Mouse (Mus musculus): Measurements from ENCODE around the gene Esd. TPM values are rescaled to one million over a fixed set of nuclear protein-coding genes. Genes with fewer than 3 reads are reported as not detected.

The Esd gene
- polyA plus RNA-seq, 1 experiment, result 320 TPM

GRCm38 (mm10) chr14:74767892-74768291, 35.8 kb downstream of the Esd start:
- H3K27me3 ChIP-seq (ENCODE audit: control insufficient read depth, insufficient read depth, insufficient read length), result no peaks in the 10 kb centered on the region
- no peak overlapping the region for H3K4me2 ChIP-seq (ENCODE audit: low read depth)
- TF ChIP-seq MYOG (IDR thresholded peaks at IDR 0.05; ENCODE audit: control insufficient read depth in 1 of 3, insufficient read depth in 1 of 3, insufficient read length in 2 of 3, low read depth in 2 of 3) (no peak), REST (IDR thresholded peaks at IDR 0.05; ENCODE audit: insufficient read depth, insufficient read length) (no peak), USF1 (IDR thresholded peaks at IDR 0.05; ENCODE audit: low read depth) (no peak), MYOD1 (IDR thresholded peaks at IDR 0.05; ENCODE audit: control insufficient read depth in 1 of 3, insufficient read length in 2 of 3, low read depth in 2 of 3) (no peak), CEBPB (IDR thresholded peaks at IDR 0.05; ENCODE audit: insufficient read depth, poor library complexity, severe bottlenecking) (no peak), TCF12 (IDR thresholded peaks at IDR 0.05; ENCODE audit: insufficient read depth, poor library complexity, severe bottlenecking) (no peak)
- H3K79me2 ChIP-seq (ENCODE audit: control insufficient read depth, insufficient read depth), result no peaks in the 10 kb centered on the region
- no peak overlapping the region for H3ac ChIP-seq (ENCODE audit: control insufficient read depth, insufficient read length)
- H3K4me3 ChIP-seq, result no peak overlapping the region
- peaks cover 19% of the 10 kb centered on the region for H3K36me3 ChIP-seq (ENCODE audit: control insufficient read depth, insufficient read depth)

GRCm38 (mm10) chr14:74774046-74774619, 42.0 kb downstream of the Esd start:
- Histone ChIP-seq H3K4me2 (ENCODE audit: low read depth) (no peak overlapping the region), H3K36me3 (ENCODE audit: control insufficient read depth, insufficient read depth) (peaks cover 14% of the 10 kb centered on the region), H3K4me3 (no peak overlapping the region), H3K79me2 (ENCODE audit: control insufficient read depth, insufficient read depth) (no peaks in the 10 kb centered on the region), H3ac (ENCODE audit: control insufficient read depth, insufficient read length) (no peak overlapping the region), H3K27me3 (ENCODE audit: control insufficient read depth, insufficient read depth, insufficient read length) (no peaks in the 10 kb centered on the region)
- no peak for TF ChIP-seq MYOG (IDR thresholded peaks at IDR 0.05; ENCODE audit: control insufficient read depth in 1 of 3, insufficient read depth in 1 of 3, insufficient read length in 2 of 3, low read depth in 2 of 3)
- TF ChIP-seq MYOD1 (IDR thresholded peaks at IDR 0.05; ENCODE audit: control insufficient read depth in 1 of 3, insufficient read length in 2 of 3, low read depth in 2 of 3), result no peak
- no peak for TF ChIP-seq E2F4 (IDR thresholded peaks at IDR 0.05; ENCODE audit: insufficient read depth)
- no peak for TF ChIP-seq TCF12 (IDR thresholded peaks at IDR 0.05; ENCODE audit: insufficient read depth, poor library complexity, severe bottlenecking)
- TF ChIP-seq REST (IDR thresholded peaks at IDR 0.05; ENCODE audit: insufficient read depth, insufficient read length), result no peak
- no peak for TF ChIP-seq POLR2A (IDR thresholded peaks at IDR 0.05; ENCODE audit: insufficient read length, low read depth)
- no peak for TF ChIP-seq POLR2AphosphoS2 (IDR thresholded peaks at IDR 0.05; ENCODE audit: insufficient read length, low read depth)
- no peak for TF ChIP-seq USF1 (IDR thresholded peaks at IDR 0.05; ENCODE audit: low read depth)

- no peak overlapping the region for H3K4me3 ChIP-seq
- H3K27me3 ChIP-seq (ENCODE audit: control insufficient read depth, insufficient read depth, insufficient read length), result no peaks in the 10 kb centered on the region
- H3K4me2 ChIP-seq (ENCODE audit: low read depth), result no peak overlapping the region
- H3K36me3 ChIP-seq (ENCODE audit: control insufficient read depth, insufficient read depth), result peaks cover 14% of the 10 kb centered on the region
- H3ac ChIP-seq (ENCODE audit: control insufficient read depth, insufficient read length), result no peak overlapping the region
- no peak for TF ChIP-seq MYOD1 (IDR thresholded peaks at IDR 0.05; ENCODE audit: control insufficient read depth in 1 of 3, insufficient read length in 2 of 3, low read depth in 2 of 3)
- no peak for TF ChIP-seq POLR2A (IDR thresholded peaks at IDR 0.05; ENCODE audit: insufficient read length, low read depth)
- TF ChIP-seq USF1 (IDR thresholded peaks at IDR 0.05; ENCODE audit: low read depth), result no peak
- no peak for TF ChIP-seq TCF3 (IDR thresholded peaks at IDR 0.05; ENCODE audit: insufficient read length, low read depth)
- TF ChIP-seq MYOG (IDR thresholded peaks at IDR 0.05; ENCODE audit: control insufficient read depth in 1 of 3, insufficient read depth in 1 of 3, insufficient read length in 2 of 3, low read depth in 2 of 3), result no peak
- no peak for TF ChIP-seq TCF12 (IDR thresholded peaks at IDR 0.05; ENCODE audit: insufficient read depth, poor library complexity, severe bottlenecking)
- TF ChIP-seq MAX (IDR thresholded peaks at IDR 0.05; ENCODE audit: low read depth), result no peak
- no peak for TF ChIP-seq POLR2AphosphoS2 (IDR thresholded peaks at IDR 0.05; ENCODE audit: insufficient read length, low read depth)
- no peak for TF ChIP-seq SRF (IDR thresholded peaks at IDR 0.05; ENCODE audit: control insufficient read depth, insufficient read length, low read depth)
- no peak for TF ChIP-seq REST (IDR thresholded peaks at IDR 0.05; ENCODE audit: insufficient read depth, insufficient read length)
- no peak for TF ChIP-seq CEBPB (IDR thresholded peaks at IDR 0.05; ENCODE audit: insufficient read depth, poor library complexity, severe bottlenecking)
- TF ChIP-seq E2F4 (IDR thresholded peaks at IDR 0.05; ENCODE audit: insufficient read depth), result no peak
- H3K79me2 ChIP-seq (ENCODE audit: control insufficient read depth, insufficient read depth), result no peaks in the 10 kb centered on the region
Measured at GRCm38 (mm10) chr14:74784243-74784934, 52.3 kb downstream of the Esd start.

- H3K79me2 ChIP-seq (ENCODE audit: control insufficient read depth, insufficient read depth), result no peaks in the 10 kb centered on the region
- H3K4me3 ChIP-seq, result no peak overlapping the region
- H3K27me3 ChIP-seq (ENCODE audit: control insufficient read depth, insufficient read depth, insufficient read length), result no peaks in the 10 kb centered on the region
- peaks cover 14% of the 10 kb centered on the region for H3K36me3 ChIP-seq (ENCODE audit: control insufficient read depth, insufficient read depth)
- TF ChIP-seq POLR2A (IDR thresholded peaks at IDR 0.05; ENCODE audit: insufficient read length, low read depth), result no peak
- no peak for TF ChIP-seq MAX (IDR thresholded peaks at IDR 0.05; ENCODE audit: low read depth)
- no peak for TF ChIP-seq TCF3 (IDR thresholded peaks at IDR 0.05; ENCODE audit: insufficient read length, low read depth)
- no peak for TF ChIP-seq MYOG (IDR thresholded peaks at IDR 0.05; ENCODE audit: control insufficient read depth in 1 of 3, insufficient read depth in 1 of 3, insufficient read length in 2 of 3, low read depth in 2 of 3)
- no peak for TF ChIP-seq REST (IDR thresholded peaks at IDR 0.05; ENCODE audit: insufficient read depth, insufficient read length)
- TF ChIP-seq TCF12 (IDR thresholded peaks at IDR 0.05; ENCODE audit: insufficient read depth, poor library complexity, severe bottlenecking), result no peak
- no peak for TF ChIP-seq MYOD1 (IDR thresholded peaks at IDR 0.05; ENCODE audit: control insufficient read depth in 1 of 3, insufficient read length in 2 of 3, low read depth in 2 of 3)
- no peak for TF ChIP-seq POLR2AphosphoS2 (IDR thresholded peaks at IDR 0.05; ENCODE audit: insufficient read length, low read depth)
- TF ChIP-seq SRF (IDR thresholded peaks at IDR 0.05; ENCODE audit: control insufficient read depth, insufficient read length, low read depth), result no peak
- no peak for TF ChIP-seq E2F4 (IDR thresholded peaks at IDR 0.05; ENCODE audit: insufficient read depth)
- TF ChIP-seq USF1 (IDR thresholded peaks at IDR 0.05; ENCODE audit: low read depth), result no peak
- H3K4me2 ChIP-seq (ENCODE audit: low read depth), result no peak overlapping the region
- no peak overlapping the region for H3ac ChIP-seq (ENCODE audit: control insufficient read depth, insufficient read length)
Measured at GRCm38 (mm10) chr14:74787717-74788116, 55.6 kb downstream of the Esd start.

All from myocyte (in vitro differentiated cells).